Mouse (Mus musculus): ENCODE measurements around the gene Serpinb6b.

DNA sequence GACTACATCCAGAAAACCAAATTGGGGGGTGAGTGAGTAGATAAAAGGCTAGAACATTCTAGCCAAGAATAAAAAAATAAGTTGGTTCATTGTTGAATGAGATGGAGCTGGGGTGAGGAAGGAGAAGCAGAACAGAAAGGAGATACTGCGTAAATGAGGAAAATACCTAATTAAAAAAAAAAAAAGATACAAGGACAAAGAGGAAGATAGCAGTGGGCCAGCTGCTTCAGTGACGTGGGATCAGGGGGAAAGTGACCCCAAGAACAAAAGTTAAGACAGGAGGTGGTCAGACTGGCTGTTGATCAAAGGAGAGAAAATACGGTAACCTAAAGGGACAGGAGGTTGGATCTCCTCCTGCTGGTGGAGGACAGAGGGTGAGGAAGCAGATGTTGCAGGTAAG is 37.9 kb downstream of the Serpinb6b start, which contains the start of gene Serpinb9:
- TF ChIP-seq GATA1 (IDR thresholded peaks at IDR 0.05; ENCODE audit: borderline replicate concordance, low read length), result no peak
- TF ChIP-seq FLI1 (IDR thresholded peaks at IDR 0.05; ENCODE audit: low read length), result no peak

All from megakaryocyte, embryonic 14.5 days (primary cell).